18 mouse cellular contexts compared by ENCODE assay signal in the genomic region with DNA sequence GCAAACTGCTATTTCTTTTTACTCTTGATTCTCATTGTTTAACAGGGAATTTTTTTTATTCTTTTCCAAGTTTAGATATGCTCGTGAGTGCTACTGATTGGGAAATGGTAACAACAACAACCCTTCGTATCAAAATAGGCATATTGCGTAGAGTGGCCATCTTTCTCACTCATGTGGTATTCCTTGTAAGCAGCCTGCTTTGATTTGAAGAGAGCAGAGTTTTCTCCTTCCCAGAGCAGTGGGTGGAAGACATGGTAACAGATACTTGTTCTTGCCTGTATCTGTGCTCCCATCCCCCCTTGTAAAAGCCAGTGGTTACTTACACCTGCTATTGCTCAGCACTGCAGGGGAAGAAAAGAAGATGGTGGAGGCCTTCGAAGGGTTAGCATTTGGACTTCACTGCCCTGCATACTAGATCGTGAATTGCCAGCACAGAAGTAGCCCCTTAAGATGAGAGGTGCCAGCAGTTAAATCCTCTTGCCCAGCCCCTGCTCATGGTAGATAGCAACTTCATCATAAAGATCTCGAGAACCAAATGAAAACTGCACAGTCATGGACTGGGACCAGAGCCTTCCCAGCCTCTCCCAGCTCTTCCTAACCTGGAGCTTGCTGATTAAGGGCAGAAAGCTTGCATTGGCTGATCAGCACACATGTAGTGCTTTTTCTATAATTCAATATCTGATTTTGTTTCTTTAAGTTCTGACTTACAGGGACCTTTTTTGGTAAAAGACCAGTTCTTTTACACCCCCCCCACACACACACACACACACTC.
DNase-seq lines count a peak whose midpoint lies in the region; ATAC-seq lines count a peak whose summit lies in the region.
"Had no signal": no experiment of that assay in that cellular context is flagged by ENCODE, and none has a peak within 500 bp of the region (broad histone marks: within the 10 kb centered on the region; RNA-seq: fewer than 3 reads in every experiment).

No protein-coding gene starts in this region.

- no peak overlapping the region for H3K9ac ChIP-seq in forebrain, embryonic 14.5 days (ENCODE audit: low read length)
- H3K9ac ChIP-seq in forebrain, embryonic 12.5 days: no peak overlapping the region
- no peak overlapping the region for H3K9ac ChIP-seq in liver, embryonic 12.5 days
- H3K9ac ChIP-seq: midbrain, embryonic 12.5 days had no signal

- 82% methylated on average over 6 of the region's 6 CpGs for WGBS in forebrain, embryonic 14.5 days
- WGBS in forebrain, embryonic 12.5 days: 87% methylated on average over 6 of the region's 6 CpGs
- 68% methylated on average over 6 of the region's 6 CpGs for WGBS in liver, embryonic 12.5 days (ENCODE audit: insufficient replicate concordance)
- whole genome bisulfite sequencing in midbrain, embryonic 10.5 days: 86% methylated on average over 6 of the region's 6 CpGs

- DNase-seq in forebrain, embryonic 14.5 days (ENCODE audit: low spot score): no peak
- peak; percentile 28 for DNase-seq in right cerebral cortex, adult 18-20 months
- no peak for DNase-seq in right cerebral cortex, postnatal 14 days
- no peak for DNase-seq in embryo, embryonic 10.5 days (ENCODE audit: low spot score)
- DNase-seq in embryo, embryonic 10 days (ENCODE audit: low spot score): no peak
- no peak for DNase-seq in midbrain, embryonic 10.5 days (ENCODE audit: low spot score)
- DNase-seq: adrenal gland, adult 8-10 months; cerebellum, postnatal 25 days; kidney, postnatal 25 days; lung, postnatal 14 days; thymus, postnatal 36 days had no signal

- H3K4me1 ChIP-seq in forebrain, embryonic 14.5 days (ENCODE audit: control insufficient read depth, insufficient read depth, low read length): peaks cover 48% of the 10 kb centered on the region
- peaks cover 57% of the 10 kb centered on the region for H3K4me1 ChIP-seq in forebrain, embryonic 12.5 days
- H3K4me1 ChIP-seq in liver, embryonic 12.5 days: peaks cover 18% of the 10 kb centered on the region
- peaks cover 25% of the 10 kb centered on the region for H3K4me1 ChIP-seq in midbrain, embryonic 10.5 days

- no peaks in the 10 kb centered on the region for H3K36me3 ChIP-seq in forebrain, embryonic 14.5 days (ENCODE audit: control insufficient read depth, insufficient read depth, low read length)
- H3K36me3 ChIP-seq in forebrain, embryonic 12.5 days (replicated peaks): no peaks in the 10 kb centered on the region
- peaks cover 14% of the 10 kb centered on the region; the same call in 1 of the 2 replicates for H3K36me3 ChIP-seq in liver, embryonic 12.5 days
- H3K36me3 ChIP-seq in midbrain, embryonic 10.5 days: 0 out of 2 replicates have a peak, but pooled peaks cover 2% of the 10 kb centered on the region
- H3K36me3 ChIP-seq: heart, embryonic 10.5 days; midbrain, embryonic 12.5 days had no signal

- no peak overlapping the region for H3K4me3 ChIP-seq in forebrain, embryonic 14.5 days (ENCODE audit: low read depth, low read length)
- H3K4me3 ChIP-seq in forebrain, embryonic 12.5 days (replicated peaks): no peak overlapping the region
- H3K4me3 ChIP-seq in liver, embryonic 12.5 days: no peak overlapping the region
- H3K4me3 ChIP-seq in midbrain, embryonic 10.5 days: no peak overlapping the region
- H3K4me3 ChIP-seq: erythroblast, embryonic 14.5 days; heart, embryonic 10.5 days; midbrain, embryonic 12.5 days had no signal

- no peaks in the 10 kb centered on the region for H3K9me3 ChIP-seq in forebrain, embryonic 14.5 days (replicated peaks; ENCODE audit: control insufficient read depth, low read length)
- H3K9me3 ChIP-seq in forebrain, embryonic 12.5 days: no peaks in the 10 kb centered on the region
- no peaks in the 10 kb centered on the region for H3K9me3 ChIP-seq in liver, embryonic 12.5 days (replicated peaks)
- no peaks in the 10 kb centered on the region for H3K9me3 ChIP-seq in midbrain, embryonic 10.5 days (replicated peaks)
- H3K9me3 ChIP-seq: heart, embryonic 10.5 days; midbrain, embryonic 12.5 days had no signal

- no peaks in the 10 kb centered on the region for H3K27me3 ChIP-seq in forebrain, embryonic 14.5 days (replicated peaks; ENCODE audit: control insufficient read depth, insufficient read depth, low read length)
- no peaks in the 10 kb centered on the region for H3K27me3 ChIP-seq in forebrain, embryonic 12.5 days
- H3K27me3 ChIP-seq in liver, embryonic 12.5 days (replicated peaks): no peaks in the 10 kb centered on the region
- H3K27me3 ChIP-seq in midbrain, embryonic 10.5 days (ENCODE audit: low read depth, poor library complexity, severe bottlenecking): no peaks in the 10 kb centered on the region
- H3K27me3 ChIP-seq: midbrain, embryonic 12.5 days had no signal

- ATAC-seq in forebrain, embryonic 14.5 days: no peak
- ATAC-seq in forebrain, embryonic 12.5 days (ENCODE audit: low FRiP score): no peak
- ATAC-seq in liver, embryonic 12.5 days: peak; percentile 87
- ATAC-seq: intestine, embryonic 16.5 days had no signal

- H3K27ac ChIP-seq in forebrain, embryonic 14.5 days (ENCODE audit: low read depth, low read length): peak overlapping the region; percentile 59; the same call in 1 of the 2 replicates
- H3K27ac ChIP-seq in forebrain, embryonic 12.5 days: no peak overlapping the region
- peak overlapping the region; percentile 33; the same call in 1 of the 2 replicates for H3K27ac ChIP-seq in liver, embryonic 12.5 days
- H3K27ac ChIP-seq in midbrain, embryonic 10.5 days (replicated peaks): no peak overlapping the region
- H3K27ac ChIP-seq: heart, embryonic 10.5 days; midbrain, embryonic 12.5 days; stomach, postnatal 0 days had no signal

- H3K4me2 ChIP-seq in forebrain, embryonic 14.5 days (ENCODE audit: low read length): no peak overlapping the region
- no peak overlapping the region for H3K4me2 ChIP-seq in forebrain, embryonic 12.5 days
- peak overlapping the region; percentile 19; the same call in 1 of the 2 replicates for H3K4me2 ChIP-seq in liver, embryonic 12.5 days
- H3K4me2 ChIP-seq: midbrain, embryonic 12.5 days had no signal

Comparison
In these comparisons a context has a peak if more than half of its experiments do, and no peak if none do; other contexts are left out.
1. H3K27ac ChIP-seq: peak in forebrain, embryonic 14.5 days (single experiment) and liver, embryonic 12.5 days (single experiment); none in forebrain, embryonic 12.5 days (single experiment) and midbrain, embryonic 10.5 days (single experiment).